Mouse (Mus musculus): Measurements from ENCODE around the gene Nudt2.
"Not testable (repeated sequence)": the region's sequence is repeated elsewhere in the genome, so short reads cannot be mapped to it uniquely, and the experiment has no call there.

The Nudt2 gene

GRCm38 (mm10) chr4:41464345-41465286 lies at the start of gene Nudt2, which contains the start of gene Kif24:
TSS of gene Nudt2 (plus strand) at chr4:41465151.
TSS of gene Kif24 (minus strand) at chr4:41464887.
- DNase-seq (ENCODE audit: low spot score) = peak; percentile 99

GRCm38 (mm10) chr4:41416966-41417365 lies 48.0 kb upstream of the Nudt2 start:
- no peak for DNase-seq (ENCODE audit: low spot score)

- no peak for DNase-seq (ENCODE audit: low spot score)
Measured at GRCm38 (mm10) chr4:41438931-41439330, 26.0 kb upstream of the Nudt2 start.

- no peak for DNase-seq (ENCODE audit: low spot score)
Measured at GRCm38 (mm10) chr4:41442790-41443302, 22.1 kb upstream of the Nudt2 start.

GRCm38 (mm10) chr4:41447595-41447994 lies 17.4 kb upstream of the Nudt2 start:
- DNase-seq (ENCODE audit: low spot score) = no peak

GRCm38 (mm10) chr4:41460690-41461089 lies 4.3 kb upstream of the Nudt2 start:
- DNase-seq (ENCODE audit: low spot score) = no peak

- not testable (repeated sequence) for DNase-seq (ENCODE audit: low spot score)
Measured at GRCm38 (mm10) chr4:41463051-41463738, 1.8 kb upstream of the Nudt2 start.

- no peak for DNase-seq (ENCODE audit: low spot score)
Measured at GRCm38 (mm10) chr4:41465287-41465665, 325 bp downstream of the Nudt2 start.

- DNase-seq (ENCODE audit: low spot score) = peak; percentile 53
Measured at GRCm38 (mm10) chr4:41468396-41469080, 3.6 kb downstream of the Nudt2 start.

- no peak for DNase-seq (ENCODE audit: low spot score)
Measured at GRCm38 (mm10) chr4:41469199-41469598, 4.2 kb downstream of the Nudt2 start.

GRCm38 (mm10) chr4:41470051-41470683 lies 5.2 kb downstream of the Nudt2 start:
- no peak for DNase-seq (ENCODE audit: low spot score)

GRCm38 (mm10) chr4:41470684-41471383 lies 5.9 kb downstream of the Nudt2 start:
- no peak for DNase-seq (ENCODE audit: low spot score)

- DNase-seq (ENCODE audit: low spot score) = no peak
Measured at GRCm38 (mm10) chr4:41471384-41471689, 6.4 kb downstream of the Nudt2 start.

GRCm38 (mm10) chr4:41477648-41478160 lies 12.8 kb downstream of the Nudt2 start:
- no peak for DNase-seq (ENCODE audit: low spot score)

GRCm38 (mm10) chr4:41478751-41479455 lies 14.0 kb downstream of the Nudt2 start:
- DNase-seq (ENCODE audit: low spot score) = no peak

GRCm38 (mm10) chr4:41479456-41479804 lies 14.5 kb downstream of the Nudt2 start:
- DNase-seq (ENCODE audit: low spot score) = no peak

- no peak for DNase-seq (ENCODE audit: low spot score)
Measured at GRCm38 (mm10) chr4:41480254-41480653, 15.3 kb downstream of the Nudt2 start.

GRCm38 (mm10) chr4:41481601-41482017 lies 16.7 kb downstream of the Nudt2 start:
- DNase-seq (ENCODE audit: low spot score) = no peak

GRCm38 (mm10) chr4:41492951-41493350 lies 28.0 kb downstream of the Nudt2 start:
- no peak for DNase-seq (ENCODE audit: low spot score)

- DNase-seq (ENCODE audit: low spot score) = peak; percentile 52
Measured at GRCm38 (mm10) chr4:41493464-41494116, 28.6 kb downstream of the Nudt2 start.

Data from yolk sac, embryonic 10.5 days (tissue).